Mouse (Mus musculus) large intestine, adult 2 months (tissue): ENCODE results near the gene Vav1. TPM values are rescaled to one million over a fixed set of nuclear protein-coding genes. Genes with fewer than 3 reads are reported as not detected.
"Not testable (repeated sequence)": the region's sequence is repeated elsewhere in the genome, so short reads cannot be mapped to it uniquely, and the experiment has no call there.

ENCODE experiments used
- DNase-seq: peaks from one replicate; pipeline ENCODE4 v3.0.0-alpha.2; 2012; ENCODE audit warnings: low read depth, low spot score
- WGBS: fragments of 180-500 bp; shearing (Covaris S2); methylation state at CpG from one replicate; pipeline ENCODE4 v1.1.7; 2018; 5-methylcytosine and 5-hydroxymethylcytosine counted together
- polyA plus RNA-seq: library from polyadenylated mRNA; depleted of rRNA; stranded (reverse); fragments of >200 nt; gene quantifications from 2 replicates; pipeline ENCODE4 v1.2.3, GENCODE M21; 2012

Vav1 gene
- polyA plus RNA-seq, 1 experiment = 8.8 TPM

DNA sequence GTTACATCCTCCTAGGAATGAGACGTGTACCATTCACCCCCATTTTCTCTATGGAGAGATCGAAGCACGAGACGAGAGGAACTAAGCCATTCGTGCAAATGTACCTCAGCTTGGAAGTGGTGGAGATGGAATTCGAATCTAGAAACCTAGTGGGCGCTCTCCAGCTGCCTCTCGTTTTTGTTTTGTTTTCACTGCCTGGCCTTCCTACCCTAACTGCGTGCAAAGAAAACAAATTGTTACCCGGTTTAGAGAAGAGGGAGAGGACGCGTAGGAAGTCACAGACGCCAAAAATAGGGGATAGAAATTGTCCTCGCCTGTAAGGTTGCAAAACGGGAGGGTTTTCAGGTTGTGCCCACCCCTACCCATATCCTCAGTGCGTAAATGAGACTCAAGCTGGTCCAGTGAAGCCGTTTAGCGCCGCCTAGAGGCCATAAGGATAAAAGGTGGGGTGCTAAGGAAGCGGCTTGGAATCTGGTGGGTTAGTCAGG lies 2.2 kb upstream of the Vav1 start:
- DNase-seq = no peak
- 1% methylated on average over 20 of the region's 20 CpGs for WGBS

GRCm38 (mm10) chr17:57277598-57278261 lies 1.2 kb upstream of the Vav1 start:
- WGBS = 79% methylated on average over 5 of the region's 5 CpGs
- not testable (repeated sequence) for DNase-seq

GRCm38 (mm10) chr17:57278537-57278936 lies 363 bp upstream of the Vav1 start:
- DNase-seq = no peak
- WGBS = 66% methylated on average over 2 of the region's 2 CpGs

DNA sequence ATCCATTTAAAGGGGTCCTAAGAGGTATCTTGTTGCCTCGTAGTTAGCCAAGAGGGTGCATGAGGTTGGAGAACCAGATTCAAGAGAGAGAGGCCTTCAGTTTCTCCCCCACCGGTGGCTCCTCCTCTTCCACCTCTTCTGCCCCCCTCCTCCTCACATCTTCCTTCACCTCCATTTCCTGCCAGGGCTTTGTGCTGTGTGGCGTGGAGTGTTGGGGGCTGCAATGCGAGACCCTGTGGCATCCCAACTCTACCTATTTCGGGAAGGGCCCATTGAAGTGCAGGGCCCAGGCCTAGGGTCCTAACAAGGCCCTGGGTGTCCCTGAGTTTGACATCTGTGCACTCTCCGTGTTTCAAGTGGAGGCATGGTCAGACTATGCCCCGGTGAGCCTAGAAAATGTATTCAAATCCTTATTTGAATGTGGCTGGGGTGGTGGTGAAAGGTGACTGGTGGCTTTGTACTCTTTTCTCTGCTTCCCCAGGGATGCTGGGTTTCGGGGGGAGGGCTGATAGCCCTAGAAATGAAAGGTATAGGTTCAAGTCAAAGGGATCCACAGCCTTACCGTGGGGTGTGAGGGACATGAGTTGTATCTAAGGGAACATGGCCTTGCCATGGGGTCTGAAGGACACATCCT lies 808 bp downstream of the Vav1 start:
- 67% methylated on average over 9 of the region's 9 CpGs for WGBS
- no peak for DNase-seq

DNA sequence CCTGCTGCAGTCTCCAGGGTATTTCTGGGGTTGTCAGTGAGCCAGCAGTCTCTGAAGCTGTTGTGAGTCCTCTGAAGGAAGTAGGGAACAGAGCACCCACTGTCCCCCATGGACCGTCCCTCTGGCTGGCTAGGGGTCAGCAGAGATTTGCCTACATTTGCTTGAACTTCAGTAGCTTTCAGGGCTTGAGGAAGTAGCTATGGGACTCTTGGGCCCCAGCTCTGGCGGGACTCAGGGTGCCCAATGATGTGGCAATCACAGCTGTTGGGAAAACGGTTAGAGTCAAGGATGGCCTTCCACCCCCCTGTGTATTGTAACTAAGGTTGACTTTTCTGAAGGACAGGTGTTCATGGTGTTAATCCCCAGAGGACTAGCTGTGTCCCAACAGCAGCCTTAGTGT lies 1.5 kb downstream of the Vav1 start:
- no peak for DNase-seq
- 62% methylated on average over 3 of the region's 3 CpGs for WGBS

DNA sequence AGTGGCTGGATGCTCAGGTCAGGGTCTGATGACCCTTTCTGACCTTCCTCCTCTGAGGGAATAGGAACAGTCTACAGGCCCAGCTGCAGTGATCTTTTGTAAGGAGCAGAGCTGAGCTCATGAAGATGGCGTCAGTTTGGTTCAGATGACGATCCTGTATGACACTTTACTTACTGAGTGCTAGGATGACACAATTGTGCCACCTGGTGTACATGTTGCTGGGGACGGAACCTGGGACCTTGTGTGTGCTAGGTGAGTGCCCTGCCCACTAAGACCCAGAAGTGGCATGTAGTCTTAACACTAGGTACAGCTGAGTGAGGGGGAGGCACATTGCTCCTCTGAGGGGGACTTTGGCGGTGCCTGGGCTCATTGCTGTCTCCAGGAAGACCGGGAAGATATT lies 5.0 kb downstream of the Vav1 start:
- WGBS = 62% methylated on average over 5 of the region's 5 CpGs
- DNase-seq = no peak

- DNase-seq = no peak
- 33% methylated on average over 2 of the region's 2 CpGs for WGBS
Measured at GRCm38 (mm10) chr17:57285077-57285476, 6.2 kb downstream of the Vav1 start.

GRCm38 (mm10) chr17:57286718-57287355 lies 7.9 kb downstream of the Vav1 start:
- DNase-seq = no peak
- WGBS = 59% methylated on average over 8 of the region's 8 CpGs

DNA sequence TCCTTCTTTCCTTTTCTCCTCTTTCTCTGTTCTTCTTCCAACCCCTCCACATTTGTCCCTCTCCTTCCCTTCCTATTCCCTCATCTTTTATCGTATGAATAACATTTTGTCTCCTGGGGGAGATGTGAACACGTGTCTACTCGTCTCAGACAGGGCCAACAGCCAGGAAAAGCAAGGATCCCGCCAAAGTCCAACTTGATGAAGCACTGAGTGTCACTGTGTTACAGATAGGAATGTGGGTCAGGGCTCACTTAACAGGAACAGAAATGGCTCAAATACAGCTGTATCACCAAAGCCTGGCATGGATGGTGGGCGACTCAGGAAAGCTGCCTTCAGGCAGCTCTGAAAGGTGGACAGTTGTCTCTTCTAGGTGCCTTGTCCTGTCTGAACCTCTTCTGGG lies 10.4 kb downstream of the Vav1 start:
- WGBS = 77% methylated on average over 5 of the region's 5 CpGs
- no peak for DNase-seq

GRCm38 (mm10) chr17:57290001-57290670 lies 11.2 kb downstream of the Vav1 start:
- no peak for DNase-seq
- 80% methylated on average over 9 of the region's 9 CpGs for WGBS

GRCm38 (mm10) chr17:57290671-57291055 lies 11.8 kb downstream of the Vav1 start:
- no peak for DNase-seq
- 78% methylated on average over 7 of the region's 7 CpGs for WGBS

DNA sequence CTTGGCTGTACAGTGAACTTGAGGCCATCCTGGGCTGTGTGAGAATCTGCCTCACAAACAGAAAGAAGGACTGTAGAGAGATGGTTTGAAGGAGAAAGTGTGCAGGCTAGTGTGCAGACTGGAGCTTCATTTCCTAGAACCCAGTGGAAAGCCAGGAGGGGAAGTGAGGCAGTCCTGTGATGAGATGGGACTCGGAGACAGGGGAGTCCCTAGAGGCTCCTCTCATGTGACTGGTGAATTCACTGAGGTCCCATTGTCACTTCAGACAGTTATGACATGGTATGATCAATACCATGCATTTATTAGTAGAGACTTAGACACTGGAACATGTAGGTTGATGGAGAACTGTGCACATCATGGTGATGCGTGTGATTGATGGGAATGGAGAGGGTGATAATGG lies 13.4 kb downstream of the Vav1 start:
- DNase-seq = no peak
- WGBS = 90% methylated on average over 2 of the region's 2 CpGs

DNA sequence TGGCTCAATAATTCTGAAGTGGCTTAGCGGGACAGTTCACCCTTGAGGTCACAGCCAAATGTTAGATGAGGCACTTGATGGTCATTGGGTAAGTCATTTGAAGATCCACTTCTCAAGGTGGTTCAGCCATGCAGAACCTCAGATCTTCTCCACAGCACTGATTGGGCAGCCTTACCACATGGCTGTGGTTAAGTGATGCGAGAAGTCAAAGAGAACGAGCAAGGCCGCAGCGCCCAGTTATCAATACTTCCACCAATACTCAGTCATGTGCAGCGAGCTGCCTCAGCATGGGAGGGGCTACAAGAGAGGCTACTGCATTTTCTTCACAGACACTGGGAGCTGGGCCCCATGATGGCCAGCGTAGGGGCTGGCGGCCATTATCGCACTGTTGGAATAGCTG lies 14.1 kb downstream of the Vav1 start:
- DNase-seq = no peak
- 90% methylated on average over 9 of the region's 9 CpGs for WGBS

- 89% methylated on average over 9 of the region's 9 CpGs for WGBS
- DNase-seq = no peak
Measured at GRCm38 (mm10) chr17:57295935-57296334, 17.0 kb downstream of the Vav1 start.

DNA sequence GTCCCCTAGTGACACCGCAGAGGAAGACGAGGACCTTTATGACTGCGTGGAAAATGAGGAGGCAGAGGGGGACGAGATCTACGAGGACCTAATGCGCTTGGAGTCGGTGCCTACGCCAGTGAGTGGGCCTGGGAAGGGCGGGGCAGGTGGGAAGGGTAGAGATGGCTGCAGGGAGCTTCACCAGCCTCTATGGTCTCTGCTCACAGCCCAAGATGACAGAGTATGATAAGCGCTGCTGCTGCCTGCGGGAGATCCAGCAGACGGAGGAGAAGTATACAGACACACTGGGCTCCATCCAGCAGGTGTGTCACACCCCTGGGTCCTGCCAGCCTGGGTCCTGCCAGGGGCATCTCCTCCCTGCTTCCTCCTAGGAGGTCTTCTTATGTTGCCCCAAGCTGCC lies 18.1 kb downstream of the Vav1 start:
- WGBS = 81% methylated on average over 12 of the region's 12 CpGs
- no peak for DNase-seq

GRCm38 (mm10) chr17:57305593-57305992 lies 26.7 kb downstream of the Vav1 start:
- WGBS = 68% methylated on average over 4 of the region's 4 CpGs
- DNase-seq = no peak

- no peak for DNase-seq
- 67% methylated on average over 6 of the region's 6 CpGs for WGBS
Measured at GRCm38 (mm10) chr17:57307074-57307473, 28.2 kb downstream of the Vav1 start.

GRCm38 (mm10) chr17:57311801-57312200 lies 32.9 kb downstream of the Vav1 start:
- WGBS = 20% methylated on average over 13 of the region's 13 CpGs
- DNase-seq = peak; percentile 55

DNA sequence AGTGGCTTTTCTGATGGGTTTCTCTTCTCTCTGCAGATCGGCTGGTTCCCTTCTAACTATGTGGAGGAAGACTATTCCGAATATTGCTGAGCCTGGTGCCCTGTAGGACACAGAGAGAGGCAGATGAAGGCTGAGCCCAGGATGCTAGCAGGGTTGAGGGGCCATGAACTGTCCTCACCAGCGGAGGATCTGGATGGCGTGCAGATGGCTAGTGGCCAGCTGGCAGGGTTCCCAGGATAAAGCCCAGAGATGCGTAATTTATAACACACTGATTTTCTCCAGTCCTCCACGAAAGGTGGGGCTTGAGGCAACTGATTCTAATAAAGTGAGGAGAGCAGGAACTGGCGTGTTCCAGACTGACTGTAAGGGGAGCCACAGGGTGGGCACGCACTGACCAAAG lies 48.7 kb downstream of the Vav1 start:
- no peak for DNase-seq
- WGBS = 30% methylated on average over 8 of the region's 8 CpGs

DNA sequence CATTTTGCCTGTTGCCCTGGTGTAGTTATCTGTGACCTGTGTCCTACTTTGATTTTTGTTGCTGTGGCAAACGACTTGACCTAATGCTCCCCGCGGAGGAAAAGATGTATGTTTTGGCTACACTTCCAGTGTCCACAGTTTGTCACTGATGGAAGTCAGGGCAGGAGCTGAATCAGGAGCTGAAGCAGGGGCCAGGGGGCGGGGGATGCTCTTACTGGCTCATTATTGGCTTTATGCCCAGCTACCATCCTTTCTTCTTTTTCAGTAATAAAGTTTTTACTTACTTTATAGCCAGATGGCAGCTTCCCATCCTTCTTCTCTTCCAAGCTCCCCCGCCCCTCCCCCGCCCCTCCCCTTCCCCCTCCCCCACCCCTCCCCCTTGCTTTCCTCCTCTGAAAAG lies 50.0 kb downstream of the Vav1 start:
- no peak for DNase-seq
- WGBS = 34% methylated on average over 4 of the region's 6 CpGs

- WGBS = 57% methylated on average over 8 of the region's 8 CpGs
- DNase-seq = no peak
Measured at GRCm38 (mm10) chr17:57330993-57331392, 52.1 kb downstream of the Vav1 start.
